Mouse (Mus musculus) hindbrain, embryonic 10.5 days (tissue): ENCODE measurements around the gene Clic6. TPM values are rescaled to one million over a fixed set of nuclear protein-coding genes. Genes with fewer than 3 reads are reported as not detected.
"Not testable (repeated sequence)": the region's sequence is repeated elsewhere in the genome, so short reads cannot be mapped to it uniquely, and the experiment has no call there.

Source experiments
- DNase-seq: peaks from one replicate; pipeline ENCODE4 v3.0.0-alpha.2; 2017; ENCODE audit warnings: low spot score
- H3K27ac ChIP-seq: fragments of 300-500 bp; sonication (generic); 2 replicates; pipeline ENCODE4 v1.5.1; 2016; ENCODE audit warnings: mild to moderate bottlenecking, moderate library complexity
- H3K27me3 ChIP-seq: fragments of 300-500 bp; sonication (generic); 2 replicates; pipeline ENCODE4 v1.6.1; 2016; ENCODE audit warnings: mild to moderate bottlenecking; ENCODE audit not compliant: poor library complexity, insufficient read depth, severe bottlenecking
- H3K36me3 ChIP-seq: fragments of 300-500 bp; sonication (generic); 2 replicates; pipeline ENCODE4 v1.6.1; 2016; ENCODE audit warnings: mild to moderate bottlenecking, moderate library complexity
- H3K4me1 ChIP-seq: fragments of 300-500 bp; sonication (generic); replicated peaks from 2 replicates; pipeline ENCODE4 v1.6.1; 2016; ENCODE audit warnings: mild to moderate bottlenecking
- H3K4me3 ChIP-seq: fragments of 300-500 bp; sonication (generic); 2 replicates; pipeline ENCODE4 v1.5.1; 2016; ENCODE audit warnings: mild to moderate bottlenecking, moderate library complexity
- H3K9me3 ChIP-seq: fragments of 300-500 bp; sonication (generic); 2 replicates; pipeline ENCODE4 v1.6.1; 2016; ENCODE audit warnings: mild to moderate bottlenecking, moderate library complexity
- WGBS: fragments of 180-500 bp; shearing (Covaris S2); methylation state at CpG from one replicate; pipeline ENCODE4 v1.1.7; 2016; 5-methylcytosine and 5-hydroxymethylcytosine counted together
- polyA plus RNA-seq: library from polyadenylated mRNA; unstranded; fragments of >200 nt; fragmentation: Nextera tagmentation; extraction: Ambion mirVana; gene quantifications from 2 replicates; pipeline ENCODE4 v1.2.1, GENCODE M21; 2016

Clic6 gene
- polyA plus RNA-seq, 1 experiment from 2014 or later = 9.3 TPM

- Histone ChIP-seq H3K4me3 (no peak overlapping the region), H3K27me3 (0 out of 2 replicates have a peak, but pooled peaks cover 3% of the 10 kb centered on the region), H3K27ac (no peak overlapping the region), H3K36me3 (no peaks in the 10 kb centered on the region), H3K4me1 (peaks cover 4% of the 10 kb centered on the region; the same call in 1 of the 2 replicates), H3K9me3 (no peaks in the 10 kb centered on the region)
- DNase-seq = no peak
- WGBS = 80% methylated on average over 13 of the region's 13 CpGs
Measured at GRCm38 (mm10) chr16:92510835-92511772, 25.6 kb downstream of the Clic6 start.

GRCm38 (mm10) chr16:92511773-92512391 lies 26.3 kb downstream of the Clic6 start:
- WGBS = 61% methylated on average over 5 of the region's 5 CpGs
- DNase-seq = peak; percentile 32
- no peak overlapping the region for H3K27ac ChIP-seq

GRCm38 (mm10) chr16:92514896-92515295 lies 29.4 kb downstream of the Clic6 start:
- not testable (repeated sequence) for H3K4me3 ChIP-seq, H3K27ac ChIP-seq, H3K36me3 ChIP-seq, H3K4me1 ChIP-seq, H3K27me3 ChIP-seq, DNase-seq, H3K9me3 ChIP-seq
- 83% methylated on average over 9 of the region's 9 CpGs for whole genome bisulfite sequencing

More at GRCm38 (mm10) chr16:92511773-92512391, 26.3 kb downstream of the Clic6 start:
- H3K4me1 ChIP-seq = peaks cover 4% of the 10 kb centered on the region; the same call in 1 of the 2 replicates
- no peaks in the 10 kb centered on the region for H3K36me3 ChIP-seq
- H3K9me3 ChIP-seq = no peaks in the 10 kb centered on the region
- H3K4me3 ChIP-seq = no peak overlapping the region
- H3K27me3 ChIP-seq = 0 out of 2 replicates have a peak, but pooled peaks cover 3% of the 10 kb centered on the region

- H3K4me1 ChIP-seq = peaks cover 4% of the 10 kb centered on the region; the same call in 1 of the 2 replicates
- no peaks in the 10 kb centered on the region for H3K36me3 ChIP-seq
- H3K9me3 ChIP-seq = no peaks in the 10 kb centered on the region
- 92% methylated on average over 9 of the region's 9 CpGs for WGBS
- no peak overlapping the region for H3K4me3 ChIP-seq
- no peak overlapping the region for H3K27ac ChIP-seq
- no peak for DNase-seq
- 0 out of 2 replicates have a peak, but pooled peaks cover 3% of the 10 kb centered on the region for H3K27me3 ChIP-seq
Measured at GRCm38 (mm10) chr16:92516139-92516538, 30.6 kb downstream of the Clic6 start.

- H3K36me3 ChIP-seq = no peaks in the 10 kb centered on the region
- H3K27me3 ChIP-seq = no peaks in the 10 kb centered on the region
- no peaks in the 10 kb centered on the region; the same call in 1 of the 2 replicates for H3K4me1 ChIP-seq
- H3K27ac ChIP-seq = no peak overlapping the region
- H3K9me3 ChIP-seq = no peaks in the 10 kb centered on the region
- H3K4me3 ChIP-seq = no peak overlapping the region
- WGBS = 73% methylated on average over 4 of the region's 4 CpGs
- DNase-seq = no peak
Measured at GRCm38 (mm10) chr16:92518718-92519117, 33.2 kb downstream of the Clic6 start.

- H3K4me3 ChIP-seq = no peak overlapping the region
- WGBS = 54% methylated on average over 13 of the region's 13 CpGs
Measured at GRCm38 (mm10) chr16:92519820-92520492, 34.4 kb downstream of the Clic6 start.

GRCm38 (mm10) chr16:92523351-92523750 lies 37.8 kb downstream of the Clic6 start:
- Histone ChIP-seq H3K4me1 (peaks cover 6% of the 10 kb centered on the region; the same call in 1 of the 2 replicates), H3K36me3 (no peaks in the 10 kb centered on the region), H3K27me3 (peaks cover 3% of the 10 kb centered on the region; the same call in 1 of the 2 replicates), H3K4me3 (no peak overlapping the region), H3K27ac (no peak overlapping the region), H3K9me3 (no peaks in the 10 kb centered on the region)
- no peak for DNase-seq
- WGBS = 81% methylated on average over 8 of the region's 8 CpGs

More at GRCm38 (mm10) chr16:92519820-92520492, 34.4 kb downstream of the Clic6 start:
- peak; percentile 49 for DNase-seq
- Histone ChIP-seq H3K27me3 (peaks cover under 1% of the 10 kb centered on the region; the same call in 1 of the 2 replicates), H3K27ac (no peak overlapping the region), H3K9me3 (no peaks in the 10 kb centered on the region), H3K4me1 (peaks cover 6% of the 10 kb centered on the region; the same call in 1 of the 2 replicates), H3K36me3 (no peaks in the 10 kb centered on the region)

- Histone ChIP-seq H3K27ac (no peak overlapping the region), H3K9me3 (peaks cover 7% of the 10 kb centered on the region)
Measured at GRCm38 (mm10) chr16:92524651-92525050, 39.1 kb downstream of the Clic6 start.

GRCm38 (mm10) chr16:92525919-92526318 lies 40.4 kb downstream of the Clic6 start:
- Histone ChIP-seq H3K36me3 (no peaks in the 10 kb centered on the region), H3K4me3 (no peak overlapping the region), H3K27ac (no peak overlapping the region), H3K9me3 (peaks cover 10% of the 10 kb centered on the region), H3K4me1 (peaks cover 6% of the 10 kb centered on the region; the same call in 1 of the 2 replicates), H3K27me3 (peaks cover 3% of the 10 kb centered on the region; the same call in 1 of the 2 replicates)
- no peak for DNase-seq
- 88% methylated on average over 10 of the region's 10 CpGs for WGBS

More at GRCm38 (mm10) chr16:92524651-92525050, 39.1 kb downstream of the Clic6 start:
- Histone ChIP-seq H3K4me1 (peaks cover 6% of the 10 kb centered on the region; the same call in 1 of the 2 replicates), H3K27me3 (peaks cover 3% of the 10 kb centered on the region; the same call in 1 of the 2 replicates), H3K36me3 (no peaks in the 10 kb centered on the region), H3K4me3 (no peak overlapping the region)
- no peak for DNase-seq
- 83% methylated on average over 8 of the region's 8 CpGs for WGBS

- DNase-seq = no peak
- H3K4me1 ChIP-seq = 0 out of 2 replicates have a peak, but pooled peaks cover 3% of the 10 kb centered on the region
- H3K36me3 ChIP-seq = no peaks in the 10 kb centered on the region
- H3K27ac ChIP-seq = no peak overlapping the region
- no peaks in the 10 kb centered on the region for H3K27me3 ChIP-seq
- H3K9me3 ChIP-seq = peaks cover 7% of the 10 kb centered on the region
- 90% methylated on average over 2 of the region's 2 CpGs for WGBS
- H3K4me3 ChIP-seq = no peak overlapping the region
Measured at GRCm38 (mm10) chr16:92535258-92535657, 49.7 kb downstream of the Clic6 start.

GRCm38 (mm10) chr16:92538356-92538755 lies 52.8 kb downstream of the Clic6 start:
- Histone ChIP-seq H3K4me3 (no peak overlapping the region), H3K36me3 (no peaks in the 10 kb centered on the region), H3K27me3 (no peaks in the 10 kb centered on the region), H3K9me3 (no peaks in the 10 kb centered on the region), H3K4me1 (0 out of 2 replicates have a peak, but pooled peaks cover 3% of the 10 kb centered on the region), H3K27ac (no peak overlapping the region)
- DNase-seq = no peak
- 76% methylated on average over 6 of the region's 6 CpGs for WGBS

GRCm38 (mm10) chr16:92544264-92544663 lies 58.7 kb downstream of the Clic6 start:
- H3K4me1 ChIP-seq = no peaks in the 10 kb centered on the region
- DNase-seq = peak; percentile 14
- H3K27me3 ChIP-seq = no peaks in the 10 kb centered on the region
- 65% methylated on average over 1 of the region's 1 CpGs for WGBS
- H3K9me3 ChIP-seq = no peaks in the 10 kb centered on the region
- no peaks in the 10 kb centered on the region for H3K36me3 ChIP-seq
- H3K4me3 ChIP-seq = no peak overlapping the region
- no peak overlapping the region for H3K27ac ChIP-seq
